Mouse (Mus musculus) myocyte (in vitro differentiated cells): ENCODE results near the gene Cfl1.

Experiments
- CEBPB ChIP-seq: IDR thresholded peaks from 2 replicates; pipeline ENCODE4 v1.6.1; 2011; ENCODE audit warnings: mild to moderate bottlenecking, moderate library complexity; ENCODE audit not compliant: poor library complexity, insufficient read depth, severe bottlenecking
- E2F4 ChIP-seq: IDR thresholded peaks from one replicate; pipeline ENCODE4 v1.6.1; 2011; ENCODE audit warnings: mild to moderate bottlenecking, control low read depth, moderate library complexity; ENCODE audit not compliant: insufficient read depth
- MAX ChIP-seq: IDR thresholded peaks from one replicate; pipeline ENCODE4 v1.6.1; 2011; ENCODE audit warnings: low read depth, mild to moderate bottlenecking, control low read depth
- MYOD1 ChIP-seq, 3 experiments: IDR thresholded peaks; one replicate each; pipeline ENCODE4 v1.6.1; 2011; ENCODE audit warnings: control low read depth in 2 of 3, low read depth in 2 of 3, mild to moderate bottlenecking in 2 of 3, moderate library complexity in 1 of 3; ENCODE audit not compliant: insufficient read length in 2 of 3, control insufficient read depth in 1 of 3
- MYOG ChIP-seq, 3 experiments: IDR thresholded peaks; one replicate each; pipeline ENCODE4 v1.6.1; 2011; ENCODE audit warnings: control low read depth in 2 of 3, low read depth in 2 of 3, mild to moderate bottlenecking in 2 of 3; ENCODE audit not compliant: insufficient read length in 2 of 3, control insufficient read depth in 1 of 3, insufficient read depth in 1 of 3
- POLR2A ChIP-seq: IDR thresholded peaks from one replicate; pipeline ENCODE4 v1.6.1; 2011; ENCODE audit warnings: low read depth, mild to moderate bottlenecking, control low read depth, moderate library complexity; ENCODE audit not compliant: insufficient read length
- POLR2AphosphoS2 ChIP-seq: IDR thresholded peaks from one replicate; pipeline ENCODE4 v1.6.1; 2011; ENCODE audit warnings: low read depth, control low read depth; ENCODE audit not compliant: insufficient read length
- REST ChIP-seq: IDR thresholded peaks from one replicate; pipeline ENCODE4 v1.6.1; 2011; ENCODE audit warnings: mild to moderate bottlenecking, control low read depth, moderate library complexity; ENCODE audit not compliant: insufficient read depth, insufficient read length
- SRF ChIP-seq: IDR thresholded peaks from one replicate; pipeline ENCODE4 v1.6.1; 2011; ENCODE audit warnings: low read depth; ENCODE audit not compliant: control insufficient read depth, insufficient read length
- TCF12 ChIP-seq: IDR thresholded peaks from one replicate; pipeline ENCODE4 v1.6.1; 2011; ENCODE audit warnings: mild to moderate bottlenecking, control low read depth; ENCODE audit not compliant: poor library complexity, insufficient read depth, severe bottlenecking
- USF1 ChIP-seq: IDR thresholded peaks from one replicate; pipeline ENCODE4 v1.6.1; 2011; ENCODE audit warnings: low read depth, mild to moderate bottlenecking, control low read depth, moderate library complexity

GRCm38 (mm10) chr19:5447515-5448353, 42.5 kb upstream of the Cfl1 start, which contains the start of gene Fosl1:
- TF ChIP-seq TCF12: no peak
- TF ChIP-seq CEBPB: no peak
- peak; percentile 71 for TF ChIP-seq POLR2A
- no peak for TF ChIP-seq USF1
- peak; percentile 52 for TF ChIP-seq POLR2AphosphoS2
- TF ChIP-seq E2F4: no peak
- peak in 2 of 3 experiments; percentile 1 to 10 for TF ChIP-seq MYOD1 (IDR thresholded peaks at IDR 0.05; ENCODE audit: control insufficient read depth in 1 of 3, insufficient read length in 2 of 3, low read depth in 2 of 3)
- peak in 1 of 3 experiments; percentile 23 for TF ChIP-seq MYOG (IDR thresholded peaks at IDR 0.05; ENCODE audit: control insufficient read depth in 1 of 3, insufficient read depth in 1 of 3, insufficient read length in 2 of 3, low read depth in 2 of 3)
- peak; percentile 97 for TF ChIP-seq SRF
- TF ChIP-seq REST: no peak
- no peak for TF ChIP-seq MAX
